Mouse (Mus musculus) intestine, embryonic 16.5 days (tissue): ENCODE results near the gene C8a. TPM values are rescaled to one million over a fixed set of nuclear protein-coding genes. Genes with fewer than 3 reads are reported as not detected.

Experiments
- ATAC-seq: fragments of 200-750 bp; cut with Nextera tagmentation; 2 replicates; pipeline ENCODE4 v1.8.0; 2017; ENCODE audit warnings: moderate TSS enrichment, moderate library complexity
- H3K27ac ChIP-seq: fragments of 300-500 bp; sonication (generic); 2 replicates; pipeline ENCODE4 v1.5.1; 2014; ENCODE audit warnings: mild to moderate bottlenecking, low read length
- H3K27me3 ChIP-seq: fragments of 300-500 bp; sonication (generic); replicated peaks from 2 replicates; pipeline ENCODE4 v1.6.1; 2014; ENCODE audit warnings: low read length, control low read depth, mixed read lengths; ENCODE audit not compliant: control insufficient read depth, insufficient read depth
- H3K36me3 ChIP-seq: fragments of 300-500 bp; sonication (generic); 2 replicates; pipeline ENCODE4 v1.6.1; 2014; ENCODE audit warnings: low read length, control low read depth; ENCODE audit not compliant: control insufficient read depth, insufficient read depth
- H3K4me1 ChIP-seq: fragments of 300-500 bp; sonication (generic); 2 replicates; pipeline ENCODE4 v1.6.1; 2014; ENCODE audit warnings: low read length, control low read depth, mixed read lengths; ENCODE audit not compliant: control insufficient read depth, insufficient read depth
- H3K4me2 ChIP-seq: fragments of 300-500 bp; sonication (generic); 2 replicates; pipeline ENCODE4 v1.6.1; 2014; ENCODE audit warnings: low read depth, low read length, control low read depth
- H3K4me3 ChIP-seq: fragments of 300-500 bp; sonication (generic); 2 replicates; pipeline ENCODE4 v1.5.1; 2014; ENCODE audit warnings: mild to moderate bottlenecking, low read length
- H3K9ac ChIP-seq: fragments of 300-500 bp; sonication (generic); 2 replicates; pipeline ENCODE4 v1.6.1; 2014; ENCODE audit warnings: low read depth, low read length
- H3K9me3 ChIP-seq: fragments of 300-500 bp; sonication (generic); 2 replicates; pipeline ENCODE4 v1.6.1; 2016; ENCODE audit warnings: low read length, control low read depth; ENCODE audit not compliant: control insufficient read depth
- whole genome bisulfite sequencing: fragments of 180-500 bp; shearing (Covaris S2); extraction: QIAGEN DNeasy Blood & Tissue Kit; methylation state at CpG from one replicate; pipeline ENCODE4 v1.1.7; 2014; 5-methylcytosine and 5-hydroxymethylcytosine counted together
- polyA plus RNA-seq: library from polyadenylated mRNA; unstranded; fragments of >200 nt; fragmentation: Nextera tagmentation; extraction: Ambion mirVana; gene quantifications from 2 replicates; pipeline ENCODE4 v1.2.1, GENCODE M21; 2015

Gene C8a
- polyA plus RNA-seq, 1 experiment from 2014 or later: 0.31 TPM

- Histone ChIP-seq H3K9me3 (no peaks in the 10 kb centered on the region), H3K27me3 (no peaks in the 10 kb centered on the region), H3K4me2 (no peak overlapping the region), H3K4me1 (no peaks in the 10 kb centered on the region), H3K9ac (no peak overlapping the region), H3K27ac (no peak overlapping the region), H3K36me3 (no peaks in the 10 kb centered on the region), H3K4me3 (no peak overlapping the region)
- no peak for ATAC-seq
- 86% methylated on average over 9 of the region's 9 CpGs for WGBS
These were observed 77.2 kb downstream of the C8a start for GRCm38 (mm10) chr4:104798951-104799350.

- WGBS: 70% methylated on average over 4 of the region's 4 CpGs
- ATAC-seq: peak; percentile 93
- no peak overlapping the region for H3K9ac ChIP-seq
These were observed 84.1 kb downstream of the C8a start for GRCm38 (mm10) chr4:104792111-104792510.

GRCm38 (mm10) chr4:104782346-104782745, 93.9 kb downstream of the C8a start:
- H3K27ac ChIP-seq: no peak overlapping the region
- no peak overlapping the region for H3K9ac ChIP-seq
- no peaks in the 10 kb centered on the region for H3K4me1 ChIP-seq
- H3K4me3 ChIP-seq: no peak overlapping the region
- 83% methylated on average over 4 of the region's 4 CpGs for WGBS
- H3K27me3 ChIP-seq: no peaks in the 10 kb centered on the region
- no peaks in the 10 kb centered on the region for H3K36me3 ChIP-seq
- H3K9me3 ChIP-seq: no peaks in the 10 kb centered on the region
- no peak for ATAC-seq
- no peak overlapping the region for H3K4me2 ChIP-seq

More at GRCm38 (mm10) chr4:104792111-104792510, 84.1 kb downstream of the C8a start:
- Histone ChIP-seq H3K4me1 (no peaks in the 10 kb centered on the region), H3K36me3 (no peaks in the 10 kb centered on the region), H3K4me3 (no peak overlapping the region), H3K9me3 (no peaks in the 10 kb centered on the region), H3K27me3 (no peaks in the 10 kb centered on the region), H3K4me2 (no peak overlapping the region), H3K27ac (no peak overlapping the region)

GRCm38 (mm10) chr4:104781441-104781840, 94.8 kb downstream of the C8a start:
- Histone ChIP-seq H3K9ac (no peak overlapping the region), H3K4me2 (no peak overlapping the region), H3K4me1 (no peaks in the 10 kb centered on the region), H3K36me3 (no peaks in the 10 kb centered on the region), H3K9me3 (no peaks in the 10 kb centered on the region), H3K27me3 (no peaks in the 10 kb centered on the region), H3K27ac (no peak overlapping the region), H3K4me3 (no peak overlapping the region)
- no peak for ATAC-seq
- whole genome bisulfite sequencing: 87% methylated on average over 3 of the region's 3 CpGs

GRCm38 (mm10) chr4:104779460-104779859, 96.7 kb downstream of the C8a start:
- H3K4me1 ChIP-seq: no peaks in the 10 kb centered on the region
- H3K4me2 ChIP-seq: no peak overlapping the region
- no peak overlapping the region for H3K27ac ChIP-seq
- H3K9me3 ChIP-seq: no peaks in the 10 kb centered on the region
- no peak overlapping the region for H3K9ac ChIP-seq
- no peak for ATAC-seq
- H3K27me3 ChIP-seq: no peaks in the 10 kb centered on the region
- 81% methylated on average over 5 of the region's 5 CpGs for WGBS
- H3K4me3 ChIP-seq: no peak overlapping the region
- H3K36me3 ChIP-seq: no peaks in the 10 kb centered on the region

- 61% methylated on average over 3 of the region's 3 CpGs for WGBS
These were observed 100.6 kb downstream of the C8a start for GRCm38 (mm10) chr4:104775601-104776000.

GRCm38 (mm10) chr4:104770331-104770730, 105.9 kb downstream of the C8a start:
- Histone ChIP-seq H3K4me1 (no peaks in the 10 kb centered on the region), H3K36me3 (no peaks in the 10 kb centered on the region), H3K9ac (no peak overlapping the region), H3K27ac (no peak overlapping the region), H3K4me3 (no peak overlapping the region), H3K4me2 (no peak overlapping the region), H3K27me3 (no peaks in the 10 kb centered on the region; the same call in 1 of the 2 replicates), H3K9me3 (no peaks in the 10 kb centered on the region)
- WGBS: 67% methylated on average over 4 of the region's 4 CpGs
- no peak for ATAC-seq

More at GRCm38 (mm10) chr4:104775601-104776000, 100.6 kb downstream of the C8a start:
- no peaks in the 10 kb centered on the region for H3K4me1 ChIP-seq
- H3K27me3 ChIP-seq: no peaks in the 10 kb centered on the region
- H3K36me3 ChIP-seq: no peaks in the 10 kb centered on the region
- no peak for ATAC-seq
- no peak overlapping the region for H3K4me3 ChIP-seq
- no peaks in the 10 kb centered on the region for H3K9me3 ChIP-seq
- H3K27ac ChIP-seq: no peak overlapping the region
- no peak overlapping the region for H3K4me2 ChIP-seq
- H3K9ac ChIP-seq: no peak overlapping the region

- Histone ChIP-seq H3K9me3 (no peaks in the 10 kb centered on the region), H3K36me3 (no peaks in the 10 kb centered on the region), H3K9ac (no peak overlapping the region), H3K4me3 (no peak overlapping the region), H3K27me3 (no peaks in the 10 kb centered on the region; the same call in 1 of the 2 replicates), H3K4me1 (no peaks in the 10 kb centered on the region), H3K27ac (no peak overlapping the region), H3K4me2 (no peak overlapping the region)
- 84% methylated on average over 8 of the region's 8 CpGs for WGBS
- ATAC-seq: no peak
These were observed 106.6 kb downstream of the C8a start for GRCm38 (mm10) chr4:104769602-104770001.

- Histone ChIP-seq H3K4me2 (no peak overlapping the region), H3K4me3 (no peak overlapping the region), H3K9me3 (no peaks in the 10 kb centered on the region), H3K9ac (no peak overlapping the region), H3K36me3 (no peaks in the 10 kb centered on the region), H3K27ac (no peak overlapping the region), H3K4me1 (no peaks in the 10 kb centered on the region), H3K27me3 (no peaks in the 10 kb centered on the region; the same call in 1 of the 2 replicates)
- whole genome bisulfite sequencing: 72% methylated on average over 4 of the region's 4 CpGs
- no peak for ATAC-seq
These were observed 108.0 kb downstream of the C8a start for GRCm38 (mm10) chr4:104768190-104768589.

- Histone ChIP-seq H3K9me3 (no peaks in the 10 kb centered on the region), H3K4me1 (no peaks in the 10 kb centered on the region), H3K27me3 (no peaks in the 10 kb centered on the region; the same call in 1 of the 2 replicates), H3K36me3 (no peaks in the 10 kb centered on the region), H3K4me3 (no peak within 1 kb of the TSS), H3K4me2 (no peak within 1 kb of the TSS), H3K27ac (no peak within 1 kb of the TSS), H3K9ac (no peak within 1 kb of the TSS)
- WGBS: 68% methylated on average over 8 of the region's 8 CpGs
- no peak for ATAC-seq
These were observed 110.1 kb downstream of the C8a start, which contains the start of gene C8b for GRCm38 (mm10) chr4:104766065-104766464. C8b (plus strand) TSS chr4:104766317.
